Mouse (Mus musculus): Measurements from ENCODE around the gene Gbp3.

GRCm38 (mm10) chr3:142619606-142620005 is 59.8 kb downstream of the Gbp3 start:
- no peak for TF ChIP-seq CTCF (conservative IDR thresholded peaks at IDR 0.05; ENCODE audit: low read length)
- no peak for TF ChIP-seq POU5F1 (IDR thresholded peaks at IDR 0.05; ENCODE audit: borderline replicate concordance, low read length)
- TF ChIP-seq NANOG (IDR thresholded peaks at IDR 0.05; ENCODE audit: borderline replicate concordance, low read length), result no peak
